Mouse (Mus musculus): ENCODE data around the gene Galnt14.

Gene Galnt14

DNA sequence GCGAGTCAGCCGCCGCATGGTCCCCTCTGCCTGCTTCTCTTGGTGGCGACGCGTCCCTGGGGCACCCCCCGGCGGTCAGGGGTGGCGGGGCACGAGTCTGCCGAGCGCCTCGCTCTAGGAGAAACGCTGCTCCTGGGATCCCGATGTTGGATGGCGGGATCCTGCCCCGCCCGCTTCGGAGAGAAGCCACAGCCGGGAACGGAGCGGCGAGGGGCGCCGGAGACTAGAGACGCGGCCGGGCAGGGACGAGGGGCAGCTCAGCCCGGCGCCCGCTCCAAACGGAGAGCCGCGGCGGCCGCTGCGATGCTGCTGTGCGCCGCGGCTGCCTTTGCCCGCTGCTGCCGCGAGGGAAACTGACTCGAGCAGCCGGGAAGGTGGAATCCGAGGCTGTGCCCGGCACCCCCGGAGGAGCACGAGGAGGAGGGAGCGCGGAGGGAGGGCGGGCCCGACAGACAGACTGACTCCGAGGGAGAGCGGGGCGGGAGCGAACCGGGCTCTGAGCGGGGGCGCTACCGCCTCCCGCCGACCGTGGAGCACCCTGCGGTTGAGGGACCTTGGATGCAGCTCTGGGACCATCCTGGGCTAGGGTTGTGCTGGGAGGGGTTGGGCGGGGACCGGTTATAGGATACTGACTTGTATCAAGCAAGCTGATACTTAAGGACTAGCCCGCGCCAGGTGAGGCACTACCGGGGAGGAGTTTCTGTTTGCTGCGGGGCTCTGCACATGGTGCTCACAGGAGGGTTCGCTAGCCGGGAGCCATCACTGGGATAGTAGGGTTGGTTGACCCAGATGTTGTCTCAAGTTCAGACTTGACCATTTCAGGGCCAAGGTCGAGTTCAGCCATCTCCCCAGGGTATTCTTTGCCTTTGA is at the start of gene Galnt14:
Gene Galnt14, minus strand, starts transcription at position 412 of the 870 bp plus-strand sequence.
- peak; percentile 16 for DNase-seq

DNA sequence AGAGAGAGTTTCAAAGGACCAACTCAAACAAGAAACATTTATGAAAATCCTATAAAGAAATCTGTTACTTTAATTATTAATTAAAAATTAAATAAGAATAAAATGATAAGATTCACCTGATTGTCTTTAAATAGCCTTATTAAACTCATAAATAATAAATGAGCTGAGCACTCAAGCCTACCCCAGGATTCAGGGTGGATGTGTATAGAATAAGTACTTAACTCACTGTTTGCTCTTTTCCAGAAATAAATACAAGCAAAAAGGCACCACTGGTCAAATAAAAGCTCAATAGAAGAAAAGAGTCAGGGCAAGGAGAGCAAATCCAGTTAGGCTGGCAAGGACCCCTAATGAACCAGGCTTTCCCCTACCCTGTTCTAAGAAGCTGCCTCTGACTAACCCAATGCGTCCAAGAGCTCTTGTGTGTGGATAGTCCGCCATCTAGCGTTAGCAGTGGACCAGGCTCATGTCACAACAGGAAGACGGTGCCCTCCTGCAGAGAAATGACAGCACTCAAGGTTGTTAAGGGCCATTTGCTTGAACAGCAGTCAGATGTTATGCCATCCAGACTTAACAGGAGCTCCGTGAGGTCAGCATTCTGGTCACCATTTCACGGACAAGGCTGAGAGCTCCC is 33.5 kb upstream of the Galnt14 start:
- peak; percentile 60 for DNase-seq

DNA sequence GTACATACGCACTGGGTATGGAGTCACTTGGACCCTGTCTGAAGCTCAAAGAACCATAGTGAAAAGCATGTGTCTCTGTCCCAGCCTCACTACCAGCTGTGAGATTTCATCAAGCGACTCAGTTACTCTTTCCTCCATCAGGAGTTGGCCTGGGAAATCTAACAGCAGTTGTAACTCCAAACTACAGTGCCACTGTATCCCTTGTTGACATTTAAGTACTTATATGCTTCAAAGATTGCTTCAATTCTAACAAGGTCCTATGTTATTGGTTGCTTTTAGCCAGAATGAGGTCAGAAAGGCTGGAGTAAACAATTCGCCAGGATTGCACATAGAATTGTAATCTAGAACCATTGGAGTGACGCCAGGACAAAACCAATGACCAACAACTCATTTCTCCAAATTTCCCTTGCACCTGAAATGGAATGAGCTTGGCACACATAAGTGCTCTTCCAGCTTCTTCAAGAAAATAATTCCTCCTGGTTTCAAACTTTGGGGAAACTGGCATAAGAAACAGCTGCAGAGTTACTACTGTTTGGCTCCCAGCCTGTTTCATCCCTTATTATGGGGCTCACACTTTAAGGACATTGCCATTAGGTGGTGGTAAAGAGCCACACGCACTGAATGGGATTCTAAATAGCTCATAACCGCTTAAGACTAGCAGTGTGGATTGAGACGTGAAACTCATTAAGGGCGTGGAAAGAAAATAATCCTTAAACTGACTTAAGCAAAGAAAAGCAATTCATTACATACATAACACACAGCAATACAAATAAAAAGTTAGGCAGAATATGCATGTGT is 13.8 kb upstream of the Galnt14 start:
- DNase-seq = no peak

DNA sequence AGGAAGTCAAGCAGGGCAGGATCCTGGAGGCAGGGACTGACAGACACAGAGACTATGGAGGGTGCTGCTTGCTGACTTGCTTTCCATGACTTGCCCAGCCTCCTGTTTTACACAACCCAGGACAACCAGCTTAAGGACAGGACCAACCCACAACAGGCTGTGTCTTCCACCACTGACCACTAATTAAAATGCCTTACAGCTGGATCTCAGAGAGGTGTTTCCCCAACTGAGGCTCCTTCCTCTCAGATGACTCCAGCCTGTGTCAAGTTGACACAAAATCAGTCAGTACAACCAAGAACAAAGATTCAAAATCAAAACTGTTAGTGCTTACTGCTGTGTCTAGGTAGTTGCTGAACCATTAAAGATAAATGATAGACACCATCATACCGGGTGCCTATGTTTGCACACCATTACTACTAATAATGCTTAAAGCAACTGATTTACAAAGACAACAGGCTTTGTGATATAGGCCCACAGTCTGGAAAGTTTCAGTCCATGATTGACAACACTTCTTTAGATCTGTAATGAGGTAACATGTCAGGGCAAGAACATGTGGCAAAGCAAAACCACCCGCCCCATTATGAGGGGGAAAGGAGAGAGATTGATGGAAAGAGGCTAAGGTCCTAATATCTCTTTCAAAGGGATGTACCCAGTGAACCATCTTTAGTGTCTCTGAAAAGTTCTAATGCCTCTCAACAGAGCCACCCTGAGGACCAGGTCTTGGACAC is 8.9 kb upstream of the Galnt14 start:
- DNase-seq = no peak

DNA sequence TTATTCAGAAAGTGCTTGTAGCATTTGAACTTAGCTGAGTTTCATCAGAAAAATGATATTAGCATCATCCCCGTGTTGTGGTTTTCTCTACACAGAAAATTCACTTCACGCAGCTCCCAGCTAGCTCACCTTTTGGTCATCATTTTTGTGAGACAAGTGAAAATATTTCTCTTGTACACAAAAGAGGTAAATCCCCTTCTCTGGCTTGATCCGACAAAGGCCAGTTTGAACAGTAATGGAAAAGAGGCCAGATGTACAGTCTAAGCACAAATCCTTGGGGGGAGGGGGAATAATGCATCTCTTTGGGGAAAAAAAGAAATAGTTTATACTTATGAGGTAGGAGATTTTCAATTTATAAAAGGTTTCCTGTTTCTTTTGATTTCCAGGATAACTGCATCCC is 6.4 kb upstream of the Galnt14 start:
- no peak for DNase-seq

DNA sequence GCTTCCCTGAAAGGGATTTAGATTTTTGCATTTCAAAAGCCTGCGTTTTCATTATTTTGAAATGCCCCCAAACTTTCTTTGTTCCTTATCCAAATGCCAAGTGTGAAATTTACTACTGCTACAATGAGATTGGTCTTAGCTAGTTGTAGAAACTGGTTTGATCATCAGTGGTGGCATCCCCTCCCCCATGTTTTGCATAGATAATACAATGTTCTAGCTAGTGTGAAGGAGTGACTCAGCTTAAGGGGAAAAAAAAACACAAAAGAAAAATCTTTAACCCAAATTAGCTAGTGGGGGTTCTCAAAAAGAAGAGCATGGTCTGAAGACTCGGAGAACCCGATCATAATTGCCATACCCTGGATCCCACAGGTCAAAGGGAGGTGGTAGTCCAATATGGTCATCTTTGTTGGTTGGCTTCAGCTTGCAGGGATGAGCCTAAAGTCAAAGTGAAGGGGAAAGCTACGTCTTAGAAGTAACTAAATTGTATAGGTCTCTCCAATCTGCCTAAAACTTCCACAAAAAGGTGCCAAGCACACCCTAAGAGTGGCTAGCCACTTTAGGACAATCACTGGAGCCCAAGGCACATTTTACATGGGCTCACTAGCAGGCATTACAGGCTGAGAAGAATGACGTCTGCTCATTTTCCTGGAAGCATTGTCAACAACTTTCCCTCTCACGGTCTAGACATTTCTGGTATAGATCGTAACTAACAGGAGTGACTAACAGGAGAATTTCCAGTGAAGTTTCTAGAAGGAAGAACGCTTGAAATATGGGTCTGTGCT is 4.4 kb upstream of the Galnt14 start:
- DNase-seq = no peak

DNA sequence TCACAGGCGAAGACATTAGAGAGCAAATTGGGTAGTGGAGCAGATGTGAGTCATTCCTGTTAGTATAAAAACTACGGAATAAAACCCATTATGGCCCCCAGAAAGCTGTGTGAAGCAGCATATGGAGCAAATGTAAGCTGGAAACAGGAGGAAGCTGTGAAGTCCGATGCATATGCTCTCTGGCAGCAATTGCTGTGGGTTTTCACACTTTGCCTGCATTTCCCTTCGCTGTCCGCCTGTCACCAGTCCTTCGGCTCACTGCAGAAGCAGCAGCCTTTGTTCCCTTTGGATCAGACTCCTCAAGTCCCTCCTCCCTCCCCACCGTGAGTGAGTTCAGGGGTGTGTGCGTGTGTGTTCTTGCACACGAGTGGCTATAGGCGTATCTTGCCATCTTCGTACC is 3.1 kb upstream of the Galnt14 start:
- DNase-seq = no peak

DNA sequence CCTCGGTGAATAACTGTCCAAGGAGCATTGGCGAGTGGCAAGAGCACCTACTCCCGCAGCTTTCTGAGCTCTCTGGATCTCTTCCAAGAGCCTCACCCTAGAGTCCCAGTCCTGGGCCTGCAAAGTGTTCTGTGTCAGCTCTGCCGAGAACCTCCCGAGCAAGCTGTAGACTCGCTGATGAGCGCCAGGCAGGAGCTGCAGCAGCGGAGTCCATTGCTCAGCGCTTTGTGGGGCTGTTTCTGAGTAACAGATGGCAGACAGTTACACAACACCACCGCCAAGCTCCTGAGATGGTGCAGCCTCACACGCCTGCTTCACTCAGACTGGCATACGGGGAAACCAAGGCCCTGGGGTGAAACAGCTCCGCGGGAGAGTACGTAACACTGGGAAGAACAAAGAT is 1.7 kb upstream of the Galnt14 start:
- peak; percentile 27 for DNase-seq

DNA sequence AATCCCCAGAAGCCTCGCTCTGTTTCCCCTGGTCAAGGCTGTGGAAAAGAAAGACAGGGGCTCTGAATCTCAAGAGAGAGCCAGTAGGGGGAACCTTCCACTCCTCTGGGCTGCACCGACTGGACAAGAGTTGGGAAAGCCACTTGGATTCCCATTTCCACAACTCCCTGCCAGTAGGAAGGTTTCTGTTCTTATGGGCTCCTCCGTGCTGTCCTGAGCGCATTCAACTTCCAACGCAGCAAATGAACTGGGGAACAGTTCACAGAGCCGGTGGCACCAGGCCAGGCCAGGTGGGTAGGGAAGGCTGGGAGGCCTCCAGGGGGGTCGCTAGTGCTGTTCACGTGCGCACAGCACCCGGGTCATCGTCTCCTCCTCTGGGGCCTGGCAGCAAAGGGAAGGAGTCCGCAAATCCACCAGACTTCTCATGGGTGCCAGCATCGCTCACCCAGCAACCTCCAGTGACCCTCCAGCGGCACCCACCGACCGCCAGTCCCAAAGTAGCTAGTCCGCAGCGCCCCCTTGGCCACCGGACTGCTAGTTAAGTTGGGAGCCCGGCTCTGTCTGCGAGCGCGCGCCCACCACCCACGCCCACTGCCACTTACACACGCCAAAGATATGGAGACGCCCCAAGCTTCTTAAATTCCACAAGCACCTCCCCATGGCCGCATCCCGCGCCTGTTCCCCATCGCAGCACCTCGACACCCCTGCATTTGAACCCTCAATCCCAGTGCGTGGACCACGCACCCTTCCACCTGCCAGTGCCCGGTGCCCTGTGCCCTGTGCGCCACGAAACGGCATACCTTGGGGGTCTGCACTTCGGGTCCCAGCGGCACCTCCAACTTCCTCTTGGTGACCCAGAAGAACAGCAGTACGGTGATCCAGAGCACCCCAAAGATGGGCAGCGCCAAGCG is 867 bp downstream of the Galnt14 start:
- DNase-seq = no peak

DNA sequence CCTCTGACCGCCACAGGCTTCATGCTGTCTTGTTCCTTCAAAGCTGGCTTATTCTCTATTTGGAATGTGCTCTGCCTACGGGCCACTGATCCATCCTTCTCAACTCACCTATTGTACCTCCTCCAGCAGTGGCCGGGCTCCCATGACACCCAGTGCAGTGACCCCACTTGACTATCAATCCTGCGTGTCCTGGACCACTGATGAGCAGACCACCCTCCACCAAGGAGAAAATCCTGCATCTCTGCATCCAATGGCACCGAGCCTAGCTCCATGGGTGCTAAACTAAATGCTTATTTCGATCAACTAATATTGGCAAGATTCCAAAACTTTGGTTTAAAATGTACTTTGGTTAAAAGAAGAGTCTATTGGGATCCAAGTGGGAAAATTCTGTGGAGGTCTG is 1.8 kb downstream of the Galnt14 start:
- no peak for DNase-seq

DNA sequence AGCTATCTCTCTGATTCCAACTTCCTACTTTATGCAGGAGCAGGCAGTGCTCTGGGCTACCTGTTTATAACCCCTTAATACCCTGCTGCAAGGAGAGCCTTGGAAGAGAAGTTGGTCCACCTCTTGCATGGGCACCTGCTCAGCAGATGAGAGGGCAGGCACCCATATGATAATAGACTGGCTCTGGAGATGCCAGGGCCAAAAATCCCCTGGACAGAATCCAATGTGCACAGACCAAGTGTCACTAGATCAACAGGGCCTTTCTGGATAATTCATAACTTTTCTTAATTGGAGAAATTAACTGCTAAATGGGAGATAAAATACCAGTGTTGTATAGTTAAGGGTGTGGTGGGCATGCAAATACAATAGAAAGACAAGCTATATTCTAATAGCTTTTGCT is 6.7 kb downstream of the Galnt14 start:
- no peak for DNase-seq

DNA sequence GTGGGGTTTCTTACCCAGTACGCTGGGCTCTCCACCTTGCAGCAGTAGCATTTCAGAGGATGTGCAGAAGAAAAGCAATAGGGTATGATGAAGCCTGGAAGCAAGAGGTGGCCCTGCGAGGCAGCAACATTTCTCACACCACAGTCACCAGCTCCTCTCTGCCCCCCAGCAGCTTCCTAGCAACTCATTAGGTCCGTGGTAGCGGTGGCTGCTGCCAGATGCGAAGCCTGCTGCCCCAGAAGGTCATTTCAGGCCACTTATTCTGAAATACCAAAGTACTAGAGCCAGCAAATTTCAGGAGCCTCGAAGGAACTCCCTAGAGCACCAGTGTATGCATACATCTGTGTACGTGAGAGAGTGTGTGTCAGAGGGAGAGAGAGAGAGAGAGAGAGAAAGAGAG is 9.2 kb downstream of the Galnt14 start:
- no peak for DNase-seq

DNA sequence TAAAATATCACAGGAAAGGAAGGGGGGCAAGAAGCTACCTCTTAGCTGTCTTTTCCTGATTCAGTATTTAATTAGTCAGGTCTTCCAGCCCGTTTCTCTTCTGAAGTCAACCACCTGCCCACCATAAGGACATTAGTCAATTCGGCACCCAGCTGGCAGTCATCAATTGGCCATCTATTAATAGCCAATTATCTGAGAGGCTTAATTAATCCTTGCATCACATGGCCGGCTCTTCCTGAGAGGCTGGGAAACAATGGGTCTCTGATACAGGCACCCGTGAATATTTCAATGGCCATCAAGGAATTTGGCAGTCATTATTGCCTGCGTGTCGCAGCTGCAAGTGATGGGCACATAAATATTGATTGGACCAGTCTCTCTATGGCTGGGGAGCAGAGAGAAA is 10.4 kb downstream of the Galnt14 start:
- DNase-seq = no peak

DNA sequence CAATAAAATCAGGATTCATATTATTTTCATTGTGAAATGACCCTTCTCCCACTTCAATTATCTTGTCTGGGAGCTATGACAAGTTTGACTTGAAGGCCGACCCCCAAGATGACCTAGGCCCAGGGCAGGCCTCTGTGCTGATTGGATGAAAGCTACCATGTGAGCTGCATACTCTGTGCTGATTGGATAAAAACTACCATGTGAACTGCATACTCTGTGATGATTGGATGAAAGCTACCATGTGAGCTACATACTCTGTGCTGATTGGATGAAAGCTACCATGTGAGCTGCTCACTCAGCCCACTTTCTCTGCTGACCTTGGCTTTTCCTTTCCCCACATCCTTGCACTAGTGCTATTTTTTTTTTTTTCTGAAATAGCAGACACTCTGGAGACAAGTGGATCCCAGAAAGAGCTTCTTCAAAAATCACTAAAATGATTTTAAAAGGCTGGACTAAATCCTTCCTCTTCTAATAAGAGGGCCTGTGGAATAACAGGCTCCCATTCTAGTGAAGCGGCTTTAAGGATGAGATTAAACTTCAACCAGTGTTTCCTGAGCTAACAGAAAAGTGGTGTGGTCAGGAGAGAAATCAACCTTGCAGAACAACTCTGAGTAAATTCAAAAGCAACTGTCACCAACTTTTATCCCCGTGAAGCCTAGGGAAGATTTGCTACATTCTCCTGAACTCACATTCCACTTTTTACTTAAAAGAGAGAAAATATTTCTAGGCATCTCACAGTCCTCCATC is 15.9 kb downstream of the Galnt14 start:
- no peak for DNase-seq

DNA sequence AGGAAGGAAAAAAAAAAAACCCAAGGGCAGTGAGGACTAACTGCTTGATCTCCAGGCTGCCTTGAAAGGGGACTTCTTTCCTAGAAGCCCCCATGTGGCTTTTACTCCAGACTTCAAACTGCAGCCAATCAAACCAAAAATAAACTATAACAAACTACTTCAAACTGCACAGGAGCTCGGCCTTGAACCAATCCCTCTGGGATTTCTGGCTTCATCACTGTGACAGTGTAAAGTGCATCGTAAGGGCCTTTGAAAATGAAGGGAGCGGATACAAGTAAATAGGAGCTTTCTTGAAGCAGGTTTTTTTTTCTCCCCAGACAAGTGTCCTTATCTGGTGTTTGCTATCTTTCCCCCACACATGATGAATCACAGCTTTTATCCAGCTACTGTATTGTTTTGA is 22.0 kb downstream of the Galnt14 start:
- no peak for DNase-seq

DNA sequence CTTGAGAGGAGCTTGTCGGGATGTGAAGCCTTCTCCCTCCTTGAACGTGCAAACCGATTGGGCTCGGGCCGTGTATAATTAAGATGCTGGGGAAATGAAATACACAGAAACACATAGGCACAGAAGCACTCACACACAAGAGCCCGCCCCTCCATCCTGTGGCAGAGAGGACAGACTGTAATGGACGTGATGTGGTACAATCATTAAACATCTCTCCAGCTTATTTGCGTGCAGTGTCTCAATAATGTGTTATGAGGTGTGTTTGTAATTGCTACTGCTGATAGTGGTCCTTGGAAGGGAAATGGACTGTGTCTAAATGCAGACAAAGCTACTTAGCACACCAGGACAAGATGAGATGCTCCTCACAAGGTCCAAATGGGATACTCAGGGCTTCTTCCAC is 24.0 kb downstream of the Galnt14 start:
- no peak for DNase-seq

DNA sequence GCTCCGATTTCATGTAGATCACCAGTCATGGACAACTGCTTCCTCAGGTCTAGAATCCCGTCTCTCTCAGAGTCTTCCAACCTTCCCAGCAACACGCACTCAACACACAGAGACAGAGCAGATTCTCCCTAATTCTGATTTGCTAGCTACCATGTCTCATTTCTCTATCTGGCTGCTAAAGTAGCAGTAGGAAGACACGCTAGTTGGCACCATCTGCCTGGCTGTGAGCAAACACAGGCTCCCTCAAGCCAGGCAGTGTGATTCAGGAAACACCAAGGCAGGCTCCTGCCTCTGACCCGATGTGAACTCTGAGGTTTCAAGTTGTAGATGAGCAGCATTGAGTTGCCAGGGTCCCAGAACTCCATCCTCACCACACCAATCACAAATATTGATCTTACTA is 25.5 kb downstream of the Galnt14 start:
- DNase-seq = no peak

DNA sequence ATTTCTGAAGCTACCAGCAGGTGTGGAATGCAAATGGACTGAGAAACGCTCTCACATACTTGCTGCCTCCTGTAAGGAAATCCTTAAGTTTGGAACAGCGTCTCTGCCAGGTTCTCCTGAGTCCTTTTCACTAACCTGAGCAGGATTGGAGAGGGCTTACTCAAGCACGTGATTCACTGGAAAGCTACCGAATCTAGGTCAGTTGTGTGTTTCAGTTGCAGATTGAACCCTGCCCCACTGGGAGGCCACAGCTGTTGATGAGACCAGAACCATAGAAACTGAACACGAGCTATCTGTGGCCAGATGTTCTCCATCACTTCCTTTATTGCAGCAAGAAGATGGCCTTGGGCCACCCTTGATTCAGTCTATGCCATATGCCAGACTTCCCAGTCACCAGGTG is 38.3 kb downstream of the Galnt14 start:
- no peak for DNase-seq

DNA sequence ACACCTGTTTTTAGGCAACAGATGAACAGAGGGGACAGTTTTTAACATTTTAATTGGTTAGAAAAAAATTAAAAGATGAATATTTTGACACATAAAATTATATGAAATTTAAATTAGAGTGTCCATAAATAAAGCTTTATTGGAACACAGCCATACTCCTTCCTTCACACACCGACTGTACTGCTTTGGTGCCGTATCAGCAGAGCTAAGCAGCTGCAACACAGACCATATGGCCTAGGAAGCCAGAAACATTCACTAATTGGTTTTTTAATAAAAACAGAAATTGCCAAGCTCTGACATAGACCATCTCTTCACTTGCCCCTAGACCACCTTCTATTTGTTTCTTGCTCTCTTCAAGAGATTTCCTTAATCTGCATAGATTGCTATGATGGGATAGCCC is 40.2 kb downstream of the Galnt14 start:
- DNase-seq = no peak

DNA sequence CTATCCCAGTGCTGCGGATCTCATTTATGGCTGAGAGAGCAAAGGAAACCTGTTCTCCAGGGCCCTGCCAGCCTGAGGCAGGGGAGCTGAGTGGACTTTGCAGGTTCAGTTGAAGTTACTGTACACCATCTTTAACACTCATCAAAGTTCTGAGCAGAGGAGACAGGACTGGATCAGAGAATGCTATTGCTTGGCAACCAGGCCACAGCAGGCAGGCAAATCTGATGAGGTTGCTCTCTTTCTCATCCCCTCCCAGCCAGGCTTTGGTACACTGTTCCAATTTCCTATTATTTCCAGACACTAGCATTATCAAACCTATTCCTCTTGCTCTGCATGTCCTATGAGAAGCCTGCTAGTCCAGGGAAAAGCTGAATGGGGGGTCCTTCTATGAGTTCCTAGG is 41.3 kb downstream of the Galnt14 start:
- no peak for DNase-seq

All from cerebellum, adult 8-10 months (tissue).